Mouse (Mus musculus): Measurements from ENCODE around the gene Ppp4r4. TPM values are rescaled to one million over a fixed set of nuclear protein-coding genes. Genes with fewer than 3 reads are reported as not detected.
"Not testable (repeated sequence)": the region's sequence is repeated elsewhere in the genome, so short reads cannot be mapped to it uniquely, and the experiment has no call there.

Gene Ppp4r4
- 1.7 and 2.2 TPM in 2 replicates for polyA plus RNA-seq (2016; fragmentation: Nextera tagmentation; extraction: Ambion mirVana)

- DNase-seq (ENCODE audit: low spot score) = peak; percentile 95
- Histone ChIP-seq H3K4me3 (peak within 1 kb of the TSS; percentile 73), H3K27ac (peak within 1 kb of the TSS; percentile 86), H3K4me1 (replicated peaks) (peaks cover 16% of the 10 kb centered on the region), H3K36me3 (no peaks in the 10 kb centered on the region), H3K9me3 (no peaks in the 10 kb centered on the region), H3K27me3 (ENCODE audit: insufficient read depth, poor library complexity, severe bottlenecking) (peaks cover 15% of the 10 kb centered on the region)
- WGBS = under 1% methylated on average over 68 of the region's 74 CpGs
Measured at GRCm38 (mm10) chr12:103532020-103532648, at the start of gene Ppp4r4. TSS of gene Ppp4r4 (plus strand) at chr12:103532283.

GRCm38 (mm10) chr12:103482781-103483180 lies 49.3 kb upstream of the Ppp4r4 start:
- DNase-seq (ENCODE audit: low spot score) = no peak
- no peak overlapping the region for H3K4me3 ChIP-seq
- no peaks in the 10 kb centered on the region for H3K4me1 ChIP-seq (replicated peaks)
- no peaks in the 10 kb centered on the region for H3K36me3 ChIP-seq
- WGBS = 78% methylated on average over 2 of the region's 2 CpGs
- H3K27ac ChIP-seq = no peak overlapping the region
- no peaks in the 10 kb centered on the region for H3K9me3 ChIP-seq
- H3K27me3 ChIP-seq (ENCODE audit: insufficient read depth, poor library complexity, severe bottlenecking) = no peaks in the 10 kb centered on the region

GRCm38 (mm10) chr12:103484200-103484972 lies 47.7 kb upstream of the Ppp4r4 start:
- not testable (repeated sequence) for H3K4me1 ChIP-seq (replicated peaks); H3K4me3 ChIP-seq; DNase-seq (ENCODE audit: low spot score); H3K27me3 ChIP-seq (ENCODE audit: insufficient read depth, poor library complexity, severe bottlenecking); H3K9me3 ChIP-seq; H3K27ac ChIP-seq; H3K36me3 ChIP-seq
- WGBS = 69% methylated on average over 9 of the region's 9 CpGs

GRCm38 (mm10) chr12:103486726-103487125 lies 45.4 kb upstream of the Ppp4r4 start:
- H3K27ac ChIP-seq = no peak overlapping the region

GRCm38 (mm10) chr12:103487276-103487675 lies 44.8 kb upstream of the Ppp4r4 start:
- Histone ChIP-seq H3K4me1 (replicated peaks) (no peaks in the 10 kb centered on the region), H3K27me3 (ENCODE audit: insufficient read depth, poor library complexity, severe bottlenecking) (no peaks in the 10 kb centered on the region), H3K27ac (no peak overlapping the region), H3K36me3 (no peaks in the 10 kb centered on the region), H3K4me3 (no peak overlapping the region), H3K9me3 (no peaks in the 10 kb centered on the region)
- DNase-seq (ENCODE audit: low spot score) = no peak
- WGBS = 79% methylated on average over 4 of the region's 4 CpGs

More at GRCm38 (mm10) chr12:103486726-103487125, 45.4 kb upstream of the Ppp4r4 start:
- H3K27me3 ChIP-seq (ENCODE audit: insufficient read depth, poor library complexity, severe bottlenecking) = no peaks in the 10 kb centered on the region
- H3K9me3 ChIP-seq = no peaks in the 10 kb centered on the region
- no peak overlapping the region for H3K4me3 ChIP-seq
- no peaks in the 10 kb centered on the region for H3K4me1 ChIP-seq (replicated peaks)
- H3K36me3 ChIP-seq = no peaks in the 10 kb centered on the region
- DNase-seq (ENCODE audit: low spot score) = no peak
- WGBS = 76% methylated on average over 1 of the region's 1 CpGs

GRCm38 (mm10) chr12:103487750-103488149 lies 44.3 kb upstream of the Ppp4r4 start:
- Histone ChIP-seq H3K27me3 (ENCODE audit: insufficient read depth, poor library complexity, severe bottlenecking) (no peaks in the 10 kb centered on the region), H3K4me1 (replicated peaks) (no peaks in the 10 kb centered on the region), H3K9me3 (no peaks in the 10 kb centered on the region), H3K27ac (no peak overlapping the region), H3K36me3 (no peaks in the 10 kb centered on the region), H3K4me3 (no peak overlapping the region)
- DNase-seq (ENCODE audit: low spot score) = no peak
- WGBS = 73% methylated on average over 2 of the region's 2 CpGs

GRCm38 (mm10) chr12:103491091-103491730 lies 40.9 kb upstream of the Ppp4r4 start:
- Histone ChIP-seq H3K9me3 (no peaks in the 10 kb centered on the region), H3K4me3 (no peak overlapping the region), H3K27ac (no peak overlapping the region), H3K27me3 (ENCODE audit: insufficient read depth, poor library complexity, severe bottlenecking) (no peaks in the 10 kb centered on the region), H3K4me1 (replicated peaks) (no peaks in the 10 kb centered on the region), H3K36me3 (no peaks in the 10 kb centered on the region)
- WGBS = 87% methylated on average over 3 of the region's 3 CpGs
- DNase-seq (ENCODE audit: low spot score) = no peak

- 38% methylated on average over 5 of the region's 5 CpGs for WGBS
- no peaks in the 10 kb centered on the region for H3K9me3 ChIP-seq
- H3K4me3 ChIP-seq = no peak overlapping the region
- peak; percentile 57 for DNase-seq (ENCODE audit: low spot score)
- H3K4me1 ChIP-seq (replicated peaks) = no peaks in the 10 kb centered on the region
- no peaks in the 10 kb centered on the region for H3K36me3 ChIP-seq
- no peak overlapping the region for H3K27ac ChIP-seq
- H3K27me3 ChIP-seq (ENCODE audit: insufficient read depth, poor library complexity, severe bottlenecking) = no peaks in the 10 kb centered on the region
Measured at GRCm38 (mm10) chr12:103492767-103493166, 39.3 kb upstream of the Ppp4r4 start.

GRCm38 (mm10) chr12:103494486-103494885 lies 37.6 kb upstream of the Ppp4r4 start:
- WGBS = 24% methylated on average over 6 of the region's 6 CpGs
- no peak overlapping the region for H3K4me3 ChIP-seq
- DNase-seq (ENCODE audit: low spot score) = peak; percentile 11
- no peak overlapping the region for H3K27ac ChIP-seq
- no peaks in the 10 kb centered on the region for H3K4me1 ChIP-seq (replicated peaks)
- H3K9me3 ChIP-seq = no peaks in the 10 kb centered on the region
- no peaks in the 10 kb centered on the region for H3K36me3 ChIP-seq
- no peaks in the 10 kb centered on the region for H3K27me3 ChIP-seq (ENCODE audit: insufficient read depth, poor library complexity, severe bottlenecking)

GRCm38 (mm10) chr12:103498768-103499167 lies 33.3 kb upstream of the Ppp4r4 start:
- no peaks in the 10 kb centered on the region for H3K4me1 ChIP-seq (replicated peaks)
- WGBS = 79% methylated on average over 5 of the region's 5 CpGs
- no peak overlapping the region for H3K4me3 ChIP-seq
- H3K27ac ChIP-seq = no peak overlapping the region
- no peaks in the 10 kb centered on the region for H3K27me3 ChIP-seq (ENCODE audit: insufficient read depth, poor library complexity, severe bottlenecking)
- H3K9me3 ChIP-seq = no peaks in the 10 kb centered on the region
- H3K36me3 ChIP-seq = no peaks in the 10 kb centered on the region
- no peak for DNase-seq (ENCODE audit: low spot score)

GRCm38 (mm10) chr12:103499261-103499660 lies 32.8 kb upstream of the Ppp4r4 start:
- Histone ChIP-seq H3K9me3 (no peaks in the 10 kb centered on the region), H3K4me1 (replicated peaks) (no peaks in the 10 kb centered on the region), H3K4me3 (no peak overlapping the region), H3K27me3 (ENCODE audit: insufficient read depth, poor library complexity, severe bottlenecking) (no peaks in the 10 kb centered on the region), H3K27ac (no peak overlapping the region), H3K36me3 (no peaks in the 10 kb centered on the region)
- 87% methylated on average over 2 of the region's 2 CpGs for WGBS
- DNase-seq (ENCODE audit: low spot score) = no peak

GRCm38 (mm10) chr12:103503300-103503699 lies 28.8 kb upstream of the Ppp4r4 start:
- Histone ChIP-seq H3K4me1 (replicated peaks) (peaks cover 3% of the 10 kb centered on the region), H3K36me3 (no peaks in the 10 kb centered on the region), H3K9me3 (no peaks in the 10 kb centered on the region), H3K27ac (no peak overlapping the region), H3K4me3 (no peak overlapping the region), H3K27me3 (ENCODE audit: insufficient read depth, poor library complexity, severe bottlenecking) (no peaks in the 10 kb centered on the region)
- 82% methylated on average over 3 of the region's 3 CpGs for WGBS
- no peak for DNase-seq (ENCODE audit: low spot score)

- H3K36me3 ChIP-seq = no peaks in the 10 kb centered on the region
- no peak overlapping the region for H3K27ac ChIP-seq
- DNase-seq (ENCODE audit: low spot score) = no peak
- H3K4me3 ChIP-seq = no peak overlapping the region
- WGBS = 86% methylated on average over 3 of the region's 3 CpGs
- H3K27me3 ChIP-seq (ENCODE audit: insufficient read depth, poor library complexity, severe bottlenecking) = no peaks in the 10 kb centered on the region
- H3K9me3 ChIP-seq = no peaks in the 10 kb centered on the region
- peaks cover 8% of the 10 kb centered on the region for H3K4me1 ChIP-seq (replicated peaks)
Measured at GRCm38 (mm10) chr12:103504402-103504801, 27.7 kb upstream of the Ppp4r4 start.

Measured in hindbrain, embryonic 10.5 days (tissue).